Mouse (Mus musculus): ENCODE measurements around the gene Lpcat1.

DNA sequence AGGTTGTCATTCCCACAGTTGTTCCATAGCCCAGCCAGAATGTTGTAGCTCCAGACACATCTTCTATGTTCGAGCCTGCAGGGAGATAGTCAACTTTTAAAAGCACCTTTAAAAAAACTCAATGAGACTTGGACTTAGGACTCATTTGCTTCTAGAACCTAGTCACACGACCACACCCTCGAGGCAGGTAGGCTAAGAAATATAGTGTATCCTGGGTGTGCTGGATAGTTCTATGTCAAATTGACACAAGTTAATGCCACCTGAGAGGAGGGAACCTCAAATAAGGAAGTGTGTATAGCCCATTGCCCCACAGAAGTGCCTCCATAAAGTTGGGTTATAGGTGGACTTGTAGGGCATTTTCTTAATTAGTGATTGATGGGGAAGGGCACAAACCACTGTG is 11.7 kb upstream of the Lpcat1 start:
- no peak for TF ChIP-seq POLR2A (IDR thresholded peaks at IDR 0.05; ENCODE audit: borderline replicate concordance, insufficient read depth, low read length)
- TF ChIP-seq CTCF (IDR thresholded peaks at IDR 0.05; ENCODE audit: borderline replicate concordance, insufficient read depth, low read depth, low read length) = no peak

All from cerebellum, adult 2 months (tissue).